Mouse (Mus musculus): ENCODE data around the gene Arhgap8. TPM values are rescaled to one million over a fixed set of nuclear protein-coding genes. Genes with fewer than 3 reads are reported as not detected.
"Not testable (repeated sequence)": the region's sequence is repeated elsewhere in the genome, so short reads cannot be mapped to it uniquely, and the experiment has no call there.

The Arhgap8 gene
- polyA plus RNA-seq, 1 experiment from 2014 or later: 12.5 TPM

GRCm38 (mm10) chr15:84744308-84744707 lies 24.5 kb downstream of the Arhgap8 start:
- Histone ChIP-seq H3K4me3 (replicated peaks) (no peak overlapping the region), H3K36me3 (no peaks in the 10 kb centered on the region), H3K4me1 (replicated peaks) (no peaks in the 10 kb centered on the region), H3K9me3 (no peaks in the 10 kb centered on the region), H3K27me3 (replicated peaks) (no peaks in the 10 kb centered on the region), H3K9ac (no peak overlapping the region), H3K4me2 (replicated peaks) (no peak overlapping the region), H3K27ac (no peak overlapping the region)
- WGBS: 25% methylated on average over 2 of the region's 2 CpGs
- 0 out of 2 replicates have a peak, but pooled peaks have one; percentile 20 for ATAC-seq

- no peaks in the 10 kb centered on the region for H3K27me3 ChIP-seq (replicated peaks)
- no peak overlapping the region for H3K4me2 ChIP-seq (replicated peaks)
- no peak overlapping the region for H3K9ac ChIP-seq
- WGBS: 83% methylated on average over 4 of the region's 4 CpGs
- H3K4me3 ChIP-seq (replicated peaks): no peak overlapping the region
- no peak for ATAC-seq
- no peaks in the 10 kb centered on the region for H3K4me1 ChIP-seq (replicated peaks)
- H3K9me3 ChIP-seq: no peaks in the 10 kb centered on the region
- no peaks in the 10 kb centered on the region for H3K36me3 ChIP-seq
- H3K27ac ChIP-seq: no peak overlapping the region
Observed at GRCm38 (mm10) chr15:84745831-84746230, 26.0 kb downstream of the Arhgap8 start.

GRCm38 (mm10) chr15:84754987-84755386 lies 35.1 kb downstream of the Arhgap8 start:
- Histone ChIP-seq H3K36me3 (no peaks in the 10 kb centered on the region), H3K9me3 (no peaks in the 10 kb centered on the region), H3K9ac (no peak overlapping the region), H3K4me3 (replicated peaks) (no peak overlapping the region), H3K4me1 (replicated peaks) (peaks cover 10% of the 10 kb centered on the region), H3K27ac (no peak overlapping the region), H3K27me3 (replicated peaks) (no peaks in the 10 kb centered on the region), H3K4me2 (replicated peaks) (no peak overlapping the region)
- WGBS: 20% methylated on average over 3 of the region's 3 CpGs
- ATAC-seq: peak; percentile 59; the same call in 1 of the 2 replicates

GRCm38 (mm10) chr15:84756426-84756825 lies 36.6 kb downstream of the Arhgap8 start:
- Histone ChIP-seq H3K27ac (no peak overlapping the region), H3K4me1 (replicated peaks) (peaks cover 10% of the 10 kb centered on the region), H3K9me3 (no peaks in the 10 kb centered on the region), H3K4me3 (replicated peaks) (peak overlapping the region; percentile 20), H3K4me2 (replicated peaks) (peak overlapping the region; percentile 61), H3K36me3 (no peaks in the 10 kb centered on the region), H3K9ac (no peak overlapping the region), H3K27me3 (replicated peaks) (no peaks in the 10 kb centered on the region)
- ATAC-seq: 0 out of 2 replicates have a peak, but pooled peaks have one; percentile 15
- 3% methylated on average over 22 of the region's 22 CpGs for WGBS

- no peak for ATAC-seq
- H3K36me3 ChIP-seq: no peaks in the 10 kb centered on the region
Observed at GRCm38 (mm10) chr15:84758493-84758892, 38.6 kb downstream of the Arhgap8 start.

GRCm38 (mm10) chr15:84762712-84763422 lies 43.0 kb downstream of the Arhgap8 start:
- H3K27ac ChIP-seq: no peak overlapping the region
- 79% methylated on average over 8 of the region's 8 CpGs for WGBS
- H3K27me3 ChIP-seq (replicated peaks): no peaks in the 10 kb centered on the region
- H3K9ac ChIP-seq: no peak overlapping the region
- H3K4me3 ChIP-seq (replicated peaks): no peak overlapping the region
- no peak for ATAC-seq
- no peaks in the 10 kb centered on the region for H3K9me3 ChIP-seq
- no peak overlapping the region for H3K4me2 ChIP-seq (replicated peaks)
- H3K36me3 ChIP-seq: no peaks in the 10 kb centered on the region
- no peaks in the 10 kb centered on the region for H3K4me1 ChIP-seq (replicated peaks)

More at GRCm38 (mm10) chr15:84758493-84758892, 38.6 kb downstream of the Arhgap8 start:
- Histone ChIP-seq H3K4me2 (replicated peaks) (no peak overlapping the region), H3K9ac (no peak overlapping the region), H3K4me1 (replicated peaks) (peaks cover 10% of the 10 kb centered on the region), H3K4me3 (replicated peaks) (no peak overlapping the region), H3K27ac (no peak overlapping the region), H3K9me3 (no peaks in the 10 kb centered on the region), H3K27me3 (replicated peaks) (no peaks in the 10 kb centered on the region)
- 40% methylated on average over 4 of the region's 4 CpGs for WGBS

- H3K27me3 ChIP-seq (replicated peaks): no peaks in the 10 kb centered on the region
- no peak for ATAC-seq
- H3K4me2 ChIP-seq (replicated peaks): no peak overlapping the region
- no peak overlapping the region for H3K9ac ChIP-seq
- H3K4me3 ChIP-seq (replicated peaks): no peak overlapping the region
- H3K27ac ChIP-seq: no peak overlapping the region
- no peaks in the 10 kb centered on the region for H3K9me3 ChIP-seq
- H3K36me3 ChIP-seq: no peaks in the 10 kb centered on the region
- H3K4me1 ChIP-seq (replicated peaks): no peaks in the 10 kb centered on the region
- 44% methylated on average over 7 of the region's 7 CpGs for WGBS
Observed at GRCm38 (mm10) chr15:84763423-84763812, 43.6 kb downstream of the Arhgap8 start.

- no peak overlapping the region for H3K4me3 ChIP-seq (replicated peaks)
- H3K27ac ChIP-seq: no peak overlapping the region
- H3K27me3 ChIP-seq (replicated peaks): no peaks in the 10 kb centered on the region
- no peaks in the 10 kb centered on the region for H3K36me3 ChIP-seq
- H3K9ac ChIP-seq: no peak overlapping the region
- H3K9me3 ChIP-seq: no peaks in the 10 kb centered on the region
- WGBS: 34% methylated on average over 10 of the region's 10 CpGs
- peaks cover 6% of the 10 kb centered on the region; the same call in 1 of the 2 replicates for H3K4me1 ChIP-seq (replicated peaks)
- H3K4me2 ChIP-seq (replicated peaks): no peak overlapping the region
- no peak for ATAC-seq
Observed at GRCm38 (mm10) chr15:84766621-84767020, 46.8 kb downstream of the Arhgap8 start.

- not testable (repeated sequence) for H3K9me3 ChIP-seq; H3K9ac ChIP-seq; H3K27me3 ChIP-seq (replicated peaks); H3K27ac ChIP-seq; H3K4me2 ChIP-seq (replicated peaks); H3K4me3 ChIP-seq (replicated peaks); H3K36me3 ChIP-seq; ATAC-seq; H3K4me1 ChIP-seq (replicated peaks)
- WGBS: 85% methylated on average over 4 of the region's 4 CpGs
Observed at GRCm38 (mm10) chr15:84768531-84768930, 48.7 kb downstream of the Arhgap8 start.

GRCm38 (mm10) chr15:84769641-84770341 lies 49.9 kb downstream of the Arhgap8 start:
- H3K27me3 ChIP-seq (replicated peaks): no peaks in the 10 kb centered on the region
- H3K4me3 ChIP-seq (replicated peaks): no peak overlapping the region
- no peak overlapping the region for H3K27ac ChIP-seq
- no peaks in the 10 kb centered on the region for H3K9me3 ChIP-seq
- ATAC-seq: peak; percentile 53; the same call in 1 of the 2 replicates
- H3K4me1 ChIP-seq (replicated peaks): peaks cover 6% of the 10 kb centered on the region; the same call in 1 of the 2 replicates
- no peak overlapping the region for H3K9ac ChIP-seq
- WGBS: 58% methylated on average over 11 of the region's 11 CpGs
- no peaks in the 10 kb centered on the region for H3K36me3 ChIP-seq
- H3K4me2 ChIP-seq (replicated peaks): no peak overlapping the region

- Histone ChIP-seq H3K4me2 (replicated peaks) (no peak overlapping the region), H3K4me3 (replicated peaks) (no peak overlapping the region), H3K9ac (no peak overlapping the region), H3K27ac (no peak overlapping the region), H3K4me1 (replicated peaks) (peaks cover 6% of the 10 kb centered on the region; the same call in 1 of the 2 replicates), H3K36me3 (no peaks in the 10 kb centered on the region), H3K27me3 (replicated peaks) (no peaks in the 10 kb centered on the region), H3K9me3 (no peaks in the 10 kb centered on the region)
- ATAC-seq: no peak
- 80% methylated on average over 21 of the region's 21 CpGs for WGBS
Observed at GRCm38 (mm10) chr15:84772191-84773111, 52.6 kb downstream of the Arhgap8 start.

Measured in intestine, embryonic 15.5 days (tissue).